Mouse (Mus musculus) B cell, adult 2 months (primary cell): ENCODE data around the gene Ndufs3.

Experiments used
- DNase-seq, 2 experiments: peaks; one replicate each; pipeline ENCODE4 v3.0.0; 2022

Ndufs3 gene

GRCm38 (mm10) chr2:90904076-90904855 lies at the start of gene Ndufs3, which contains the start of gene Kbtbd4:
Ndufs3 (minus strand) TSS chr2:90904827.
Kbtbd4 (plus strand) TSS chr2:90904740.
- DNase-seq, result peak; percentile 93

- DNase-seq, result no peak
Observed at GRCm38 (mm10) chr2:90953461-90953860, 48.8 kb upstream of the Ndufs3 start.

GRCm38 (mm10) chr2:90950582-90951194 lies 46.1 kb upstream of the Ndufs3 start:
- no peak for DNase-seq

- no peak for DNase-seq
Observed at GRCm38 (mm10) chr2:90950149-90950548, 45.5 kb upstream of the Ndufs3 start.

GRCm38 (mm10) chr2:90941744-90942143 lies 37.1 kb upstream of the Ndufs3 start:
- no peak for DNase-seq

- peak; percentile 86 to 88 for DNase-seq
Observed at GRCm38 (mm10) chr2:90940233-90941229, 35.9 kb upstream of the Ndufs3 start, which contains the start of gene Celf1. Celf1 (plus strand) TSS chr2:90940382.

- no peak for DNase-seq
Observed at GRCm38 (mm10) chr2:90939750-90940149, 35.1 kb upstream of the Ndufs3 start.

GRCm38 (mm10) chr2:90938362-90938761 lies 33.7 kb upstream of the Ndufs3 start:
- no peak for DNase-seq

- DNase-seq, result no peak
Observed at GRCm38 (mm10) chr2:90932273-90932672, 27.6 kb upstream of the Ndufs3 start.

- no peak for DNase-seq
Observed at GRCm38 (mm10) chr2:90931829-90932228, 27.2 kb upstream of the Ndufs3 start.

GRCm38 (mm10) chr2:90928566-90928965 lies 23.9 kb upstream of the Ndufs3 start:
- no peak for DNase-seq

- no peak for DNase-seq
Observed at GRCm38 (mm10) chr2:90922636-90923035, 18.0 kb upstream of the Ndufs3 start.

- DNase-seq, result no peak
Observed at GRCm38 (mm10) chr2:90921178-90921577, 16.6 kb upstream of the Ndufs3 start.

- no peak for DNase-seq
Observed at GRCm38 (mm10) chr2:90917999-90918698, 13.5 kb upstream of the Ndufs3 start.

- peak; percentile 67 to 74 for DNase-seq
Observed at GRCm38 (mm10) chr2:90917233-90917998, 12.8 kb upstream of the Ndufs3 start.

- no peak for DNase-seq
Observed at GRCm38 (mm10) chr2:90916560-90917232, 12.1 kb upstream of the Ndufs3 start.

- no peak for DNase-seq
Observed at GRCm38 (mm10) chr2:90915516-90915915, 10.9 kb upstream of the Ndufs3 start.

GRCm38 (mm10) chr2:90913671-90914070 lies 9.0 kb upstream of the Ndufs3 start:
- no peak for DNase-seq

GRCm38 (mm10) chr2:90911668-90912067 lies 7.0 kb upstream of the Ndufs3 start:
- no peak for DNase-seq

GRCm38 (mm10) chr2:90910861-90911260 lies 6.2 kb upstream of the Ndufs3 start:
- no peak for DNase-seq

GRCm38 (mm10) chr2:90906721-90907120 lies 2.1 kb upstream of the Ndufs3 start:
- no peak for DNase-seq
